Mouse (Mus musculus): ENCODE measurements around the gene Mex3a. TPM values are rescaled to one million over a fixed set of nuclear protein-coding genes. Genes with fewer than 3 reads are reported as not detected.
A peak's percentile ranks its signal among the peaks of the same experiment; 100 is the strongest.

Mex3a gene
- polyA plus RNA-seq (2012; rRNA removed): 0.53 and 0.84 TPM in 2 replicates

- peaks cover 7% of the 10 kb centered on the region; the same call in 1 of the 2 replicates for H3K4me1 ChIP-seq (ENCODE audit: control insufficient read depth, insufficient read depth, low read length)
- H3K4me3 ChIP-seq (replicated peaks; ENCODE audit: extremely low read depth, low read depth, low read length): peak within 1 kb of the TSS; percentile 76
- 0% methylated on average over 11 of the region's 31 CpGs for WGBS
These were observed at the start of gene Mex3a for GRCm38 (mm10) chr3:88532299-88532674. Gene Mex3a (plus strand): TSS chr3:88532395.

DNA sequence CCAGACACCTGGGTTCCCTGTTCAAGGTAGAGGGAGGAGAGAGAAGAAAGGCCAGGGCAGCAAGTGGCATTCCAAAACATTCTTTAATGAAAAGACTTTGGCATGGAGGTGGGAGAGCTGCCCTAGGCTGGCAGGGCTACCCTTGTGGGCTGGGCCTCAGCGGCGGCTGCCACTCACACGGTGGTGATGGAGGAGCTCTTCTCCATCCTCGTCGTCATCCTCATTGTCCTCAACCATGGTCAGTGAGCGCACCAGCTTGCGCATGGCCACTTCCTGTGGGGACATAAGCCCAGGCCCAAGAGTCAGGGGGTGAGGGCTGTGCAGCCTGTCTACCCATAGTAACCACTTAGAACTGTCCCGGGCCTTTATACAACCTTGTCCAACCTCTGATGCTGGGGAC is 49.1 kb upstream of the Mex3a start:
- Histone ChIP-seq H3K4me1 (ENCODE audit: control insufficient read depth, insufficient read depth, low read length) (no peaks in the 10 kb centered on the region), H3K4me3 (replicated peaks; ENCODE audit: extremely low read depth, low read depth, low read length) (no peak overlapping the region)
- DNase-seq: no peak
- TF ChIP-seq POLR2A (IDR thresholded peaks at IDR 0.05; ENCODE audit: borderline replicate concordance, extremely low read depth, low read depth, low read length) (no peak), CTCF (IDR thresholded peaks at IDR 0.05; ENCODE audit: insufficient read depth, low read length) (no peak)
- 65% methylated on average over 8 of the region's 8 CpGs for WGBS

More at GRCm38 (mm10) chr3:88532299-88532674, at the start of gene Mex3a:
- no peak for DNase-seq
- TF ChIP-seq POLR2A (IDR thresholded peaks at IDR 0.05; ENCODE audit: borderline replicate concordance, extremely low read depth, low read depth, low read length) (no peak), CTCF (IDR thresholded peaks at IDR 0.05; ENCODE audit: insufficient read depth, low read length) (no peak)

DNA sequence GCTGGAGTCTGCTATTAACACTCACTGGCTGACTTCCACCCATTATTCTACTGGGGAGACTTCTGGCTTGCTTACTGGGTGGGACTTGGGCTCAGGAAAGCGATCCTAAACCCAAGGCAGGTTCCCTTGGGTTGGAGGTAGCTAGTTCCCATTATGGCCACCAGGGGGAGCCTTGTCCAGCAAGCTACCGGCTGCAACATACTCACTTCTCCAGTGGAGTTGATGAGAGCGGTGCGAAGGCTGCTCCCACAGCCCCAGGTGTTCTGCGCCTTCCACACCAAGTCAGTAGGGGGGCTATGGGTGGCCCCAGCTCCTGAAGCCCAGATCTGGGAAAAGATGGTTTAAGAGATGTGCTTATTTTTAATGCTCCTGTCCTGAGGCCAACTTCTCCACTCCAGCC is 48.6 kb upstream of the Mex3a start:
- TF ChIP-seq POLR2A (IDR thresholded peaks at IDR 0.05; ENCODE audit: borderline replicate concordance, extremely low read depth, low read depth, low read length) (no peak), CTCF (IDR thresholded peaks at IDR 0.05; ENCODE audit: insufficient read depth, low read length) (peak; percentile 93)
- peak; percentile 74 for DNase-seq
- Histone ChIP-seq H3K4me1 (ENCODE audit: control insufficient read depth, insufficient read depth, low read length) (peaks cover 2% of the 10 kb centered on the region), H3K4me3 (replicated peaks; ENCODE audit: extremely low read depth, low read depth, low read length) (no peak overlapping the region)
- WGBS: 8% methylated on average over 5 of the region's 5 CpGs

DNA sequence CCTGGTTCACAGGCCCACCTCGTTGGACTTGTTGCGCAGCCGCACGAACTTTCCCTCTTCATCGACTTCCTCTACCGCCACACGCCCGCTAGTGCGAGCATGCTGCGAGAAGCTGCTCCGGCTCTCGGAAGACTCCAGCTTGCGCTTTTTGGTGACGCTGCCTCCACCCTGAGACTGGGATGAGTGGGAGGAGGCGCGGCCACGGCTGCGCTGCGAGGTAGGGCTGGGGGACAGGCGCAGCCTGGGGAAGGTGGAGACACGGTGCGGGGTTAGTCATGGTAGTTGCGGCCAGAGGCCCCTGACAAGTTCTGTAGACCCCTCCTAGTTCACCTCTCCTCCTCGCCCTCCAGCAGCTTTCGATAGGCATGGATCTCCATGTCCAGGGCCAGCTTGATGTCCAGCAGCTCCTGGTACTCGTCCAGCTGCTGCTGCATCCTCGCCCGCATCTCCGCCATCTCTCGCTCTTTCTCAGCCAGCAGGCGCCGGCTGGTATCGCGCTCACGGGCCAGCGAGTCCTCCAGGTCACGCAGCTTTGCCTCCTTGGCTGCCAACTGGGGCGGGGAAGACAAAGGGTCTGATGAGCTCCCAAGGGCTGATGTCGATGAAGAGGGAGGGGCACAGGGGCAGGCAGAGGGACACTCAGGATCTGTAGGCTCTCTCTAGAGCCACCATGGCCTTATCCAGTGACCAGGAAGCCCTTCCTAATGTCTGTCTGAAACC is 47.4 kb upstream of the Mex3a start:
- WGBS: 68% methylated on average over 39 of the region's 39 CpGs
- TF ChIP-seq CTCF (IDR thresholded peaks at IDR 0.05; ENCODE audit: insufficient read depth, low read length) (no peak), POLR2A (IDR thresholded peaks at IDR 0.05; ENCODE audit: borderline replicate concordance, extremely low read depth, low read depth, low read length) (no peak)
- no peak for DNase-seq
- H3K4me1 ChIP-seq (ENCODE audit: control insufficient read depth, insufficient read depth, low read length): peaks cover 5% of the 10 kb centered on the region
- no peak overlapping the region for H3K4me3 ChIP-seq (replicated peaks; ENCODE audit: extremely low read depth, low read depth, low read length)

- 83% methylated on average over 5 of the region's 5 CpGs for WGBS
- DNase-seq: no peak
- no peak overlapping the region for H3K4me3 ChIP-seq (replicated peaks; ENCODE audit: extremely low read depth, low read depth, low read length)
- peaks cover 9% of the 10 kb centered on the region for H3K4me1 ChIP-seq (ENCODE audit: control insufficient read depth, insufficient read depth, low read length)
- TF ChIP-seq CTCF (IDR thresholded peaks at IDR 0.05; ENCODE audit: insufficient read depth, low read length) (no peak), POLR2A (IDR thresholded peaks at IDR 0.05; ENCODE audit: borderline replicate concordance, extremely low read depth, low read depth, low read length) (no peak)
These were observed 46.2 kb upstream of the Mex3a start for GRCm38 (mm10) chr3:88486043-88486442.

DNA sequence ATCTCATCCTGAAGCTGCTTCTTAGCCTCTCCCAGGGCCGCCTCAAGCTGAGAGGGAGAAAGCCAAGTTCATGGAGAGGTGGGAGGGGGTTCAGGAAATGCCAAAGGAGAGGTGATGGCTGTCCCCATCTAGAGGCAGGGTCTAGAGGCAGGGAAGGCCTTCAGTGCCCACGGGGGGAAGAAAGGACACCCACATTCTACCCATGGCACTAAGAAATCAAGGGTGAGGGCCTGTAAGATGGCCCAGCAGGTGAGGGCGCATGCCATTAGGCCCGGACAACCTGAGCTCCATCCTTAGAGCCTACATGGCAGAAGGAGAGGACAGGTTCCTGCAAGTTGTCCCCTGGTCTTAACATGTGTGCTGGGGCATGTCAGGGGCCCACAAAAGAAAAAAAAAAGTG is 45.3 kb upstream of the Mex3a start:
- no peak overlapping the region for H3K4me3 ChIP-seq (replicated peaks; ENCODE audit: extremely low read depth, low read depth, low read length)
- no peak for DNase-seq
- peaks cover 9% of the 10 kb centered on the region for H3K4me1 ChIP-seq (ENCODE audit: control insufficient read depth, insufficient read depth, low read length)
- TF ChIP-seq CTCF (IDR thresholded peaks at IDR 0.05; ENCODE audit: insufficient read depth, low read length) (no peak), POLR2A (IDR thresholded peaks at IDR 0.05; ENCODE audit: borderline replicate concordance, extremely low read depth, low read depth, low read length) (no peak)
- WGBS: 87% methylated on average over 4 of the region's 4 CpGs

DNA sequence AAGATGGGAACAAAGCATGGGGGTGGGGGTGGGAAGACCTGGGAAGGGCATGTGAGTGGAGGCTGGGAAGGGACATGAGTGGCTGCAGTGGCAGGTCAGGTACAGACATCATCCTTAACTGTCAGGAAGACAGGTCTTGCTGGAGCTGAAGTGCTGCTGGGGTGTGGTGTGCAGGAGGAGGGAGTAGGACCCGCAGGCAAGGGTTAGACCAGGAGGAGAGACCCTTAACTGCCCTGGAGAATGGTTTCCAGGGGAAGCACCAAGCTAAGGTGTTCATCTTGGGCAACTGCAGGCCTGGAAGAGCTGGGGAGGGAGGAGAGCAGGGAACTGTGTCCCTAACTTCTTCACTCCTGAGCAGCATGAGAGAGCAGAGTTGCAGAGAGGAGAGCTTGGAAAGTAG is 44.8 kb upstream of the Mex3a start:
- H3K4me1 ChIP-seq (ENCODE audit: control insufficient read depth, insufficient read depth, low read length): peaks cover 10% of the 10 kb centered on the region
- no peak for DNase-seq
- H3K4me3 ChIP-seq (replicated peaks; ENCODE audit: extremely low read depth, low read depth, low read length): no peak overlapping the region
- no peak for TF ChIP-seq CTCF (IDR thresholded peaks at IDR 0.05; ENCODE audit: insufficient read depth, low read length)
- no peak for TF ChIP-seq POLR2A (IDR thresholded peaks at IDR 0.05; ENCODE audit: borderline replicate concordance, extremely low read depth, low read depth, low read length)
- WGBS: 90% methylated on average over 1 of the region's 1 CpGs

DNA sequence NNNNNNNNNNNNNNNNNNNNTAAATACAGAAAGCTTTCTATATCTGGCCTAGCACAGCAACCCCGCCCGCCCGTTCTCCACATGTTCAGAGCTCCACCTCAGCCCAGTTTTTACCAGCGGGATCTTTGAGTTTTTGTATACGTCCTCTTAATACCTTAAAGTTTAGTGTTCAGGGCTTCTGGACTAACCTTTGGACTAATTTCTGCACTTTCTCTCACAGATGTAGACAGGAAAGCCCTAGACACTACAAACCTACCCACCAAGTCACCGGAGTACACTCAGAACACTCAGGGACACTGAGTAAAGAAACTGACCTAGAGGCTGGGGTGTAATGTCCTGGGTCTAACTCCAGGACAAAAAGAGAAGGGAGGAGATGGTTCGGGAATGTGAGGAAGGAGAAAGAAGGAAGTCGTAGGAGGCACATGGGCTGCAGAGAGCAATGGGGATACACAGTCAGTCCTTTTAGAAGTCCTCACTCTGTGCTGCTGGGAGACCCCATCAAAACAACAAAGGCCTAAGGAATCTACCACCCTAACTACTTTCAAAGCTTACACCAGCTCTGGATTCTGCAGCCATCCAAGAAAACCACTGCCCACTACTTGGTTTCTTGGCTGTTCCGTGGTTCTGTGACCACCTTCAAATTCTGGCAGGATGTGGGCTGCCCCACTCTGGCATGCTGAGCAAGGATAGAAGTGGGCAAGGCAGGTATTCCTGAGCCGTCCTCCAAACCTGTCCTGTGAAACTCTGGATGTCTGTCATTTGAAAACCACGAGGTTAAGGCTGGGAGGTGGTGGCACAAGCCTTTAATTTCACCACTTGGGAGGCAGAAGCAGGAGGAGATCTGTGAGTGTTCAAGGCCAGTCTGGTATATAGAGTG is 38.3 kb upstream of the Mex3a start:
- WGBS: 37% methylated on average over 11 of the region's 11 CpGs
- H3K4me3 ChIP-seq (replicated peaks; ENCODE audit: extremely low read depth, low read depth, low read length): no peak overlapping the region
- peaks cover 36% of the 10 kb centered on the region for H3K4me1 ChIP-seq (ENCODE audit: control insufficient read depth, insufficient read depth, low read length)
- TF ChIP-seq CTCF (IDR thresholded peaks at IDR 0.05; ENCODE audit: insufficient read depth, low read length) (no peak), POLR2A (IDR thresholded peaks at IDR 0.05; ENCODE audit: borderline replicate concordance, extremely low read depth, low read depth, low read length) (no peak)
- DNase-seq: no peak

DNA sequence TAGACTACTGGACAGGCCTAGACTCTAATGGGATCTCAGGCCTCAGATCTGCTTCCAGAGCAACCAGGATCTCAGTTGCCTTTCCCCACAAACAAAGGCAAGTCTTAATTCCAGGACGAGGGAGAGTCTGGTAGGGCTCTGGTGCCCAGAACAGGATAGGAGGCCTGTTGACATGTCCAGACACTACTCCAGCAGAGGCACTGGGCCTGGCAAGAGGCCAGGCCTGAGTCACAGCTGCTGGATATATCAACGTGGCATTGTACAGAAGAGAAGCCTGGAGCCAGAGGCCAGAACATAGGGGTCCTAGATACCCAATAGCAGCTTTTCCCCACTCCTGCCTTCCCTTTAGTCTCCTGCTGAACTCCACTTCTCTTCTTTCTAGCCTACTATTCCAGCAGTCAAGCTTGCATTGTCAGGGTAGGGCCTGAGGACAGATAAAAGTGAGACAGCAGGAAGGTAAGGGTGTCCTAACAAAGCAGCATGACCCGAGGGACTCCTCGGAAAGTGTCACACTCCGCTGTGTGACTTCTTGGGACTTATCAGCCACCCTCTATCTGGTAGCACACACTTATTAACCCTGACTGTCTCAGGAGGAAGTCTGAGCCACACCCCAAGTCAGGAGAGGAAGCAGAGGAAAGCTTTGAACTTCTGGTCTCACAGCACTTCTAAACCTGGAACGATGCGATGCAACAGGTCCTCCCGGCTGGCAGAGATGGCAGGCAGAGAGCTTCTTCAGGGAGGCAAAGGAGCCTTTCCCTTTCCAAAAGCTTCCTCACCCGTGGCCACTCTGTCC is 37.2 kb upstream of the Mex3a start:
- TF ChIP-seq CTCF (IDR thresholded peaks at IDR 0.05; ENCODE audit: insufficient read depth, low read length): no peak
- Histone ChIP-seq H3K4me1 (ENCODE audit: control insufficient read depth, insufficient read depth, low read length) (peaks cover 34% of the 10 kb centered on the region), H3K4me3 (replicated peaks; ENCODE audit: extremely low read depth, low read depth, low read length) (no peak overlapping the region)
- peak; percentile 60 for DNase-seq
- WGBS: 21% methylated on average over 9 of the region's 9 CpGs

Measured in lung, adult 2 months (tissue).